Mouse (Mus musculus): ENCODE measurements around the gene Vps11. TPM values are rescaled to one million over a fixed set of nuclear protein-coding genes. Genes with fewer than 3 reads are reported as not detected.
A peak's percentile ranks its signal among the peaks of the same experiment; 100 is the strongest.
"Not testable (repeated sequence)": the region's sequence is repeated elsewhere in the genome, so short reads cannot be mapped to it uniquely, and the experiment has no call there.

Gene Vps11
- total RNA-seq, 1 experiment from 2014 or later, result 41.6 TPM

DNA sequence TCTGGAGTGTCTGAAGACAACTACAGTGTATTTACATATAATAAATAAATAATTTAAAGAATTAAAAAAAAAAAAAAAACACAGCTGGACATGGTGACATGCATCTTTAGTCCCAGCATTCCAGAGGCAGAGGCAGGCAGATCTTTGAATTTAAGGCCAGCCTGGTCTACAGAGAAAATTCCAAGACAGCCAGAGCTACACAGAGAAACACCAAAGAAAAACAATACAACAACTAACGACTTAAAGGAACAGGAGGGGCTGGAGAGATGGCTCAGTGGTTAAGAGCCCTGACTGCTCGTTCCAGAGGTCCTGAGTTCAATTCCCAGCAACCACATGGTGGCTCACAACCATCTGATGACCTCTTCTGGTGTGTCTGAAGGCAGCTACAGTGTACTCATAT lies 15.9 kb upstream of the Vps11 start:
- DNase-seq, result not testable (repeated sequence)

DNA sequence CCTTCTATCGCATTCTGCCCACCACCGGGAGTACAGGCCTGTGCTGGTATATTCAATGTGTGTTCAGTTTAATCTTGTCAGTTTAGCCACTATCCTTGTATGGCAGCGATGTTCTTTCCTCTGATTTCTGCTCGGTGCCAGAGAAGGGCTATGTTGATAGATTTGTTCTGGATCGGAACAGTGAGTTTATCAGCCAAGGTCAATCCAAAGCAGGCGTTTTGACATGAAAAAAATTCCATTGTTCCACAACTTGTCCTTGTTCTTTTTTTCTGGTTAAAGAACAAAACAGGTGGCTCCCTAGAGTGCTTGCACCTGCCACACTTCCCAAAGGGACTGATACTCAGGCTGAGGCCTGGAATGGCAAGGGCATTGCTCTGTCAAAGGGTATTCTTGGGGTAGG lies 14.7 kb upstream of the Vps11 start:
- no peak for DNase-seq

DNA sequence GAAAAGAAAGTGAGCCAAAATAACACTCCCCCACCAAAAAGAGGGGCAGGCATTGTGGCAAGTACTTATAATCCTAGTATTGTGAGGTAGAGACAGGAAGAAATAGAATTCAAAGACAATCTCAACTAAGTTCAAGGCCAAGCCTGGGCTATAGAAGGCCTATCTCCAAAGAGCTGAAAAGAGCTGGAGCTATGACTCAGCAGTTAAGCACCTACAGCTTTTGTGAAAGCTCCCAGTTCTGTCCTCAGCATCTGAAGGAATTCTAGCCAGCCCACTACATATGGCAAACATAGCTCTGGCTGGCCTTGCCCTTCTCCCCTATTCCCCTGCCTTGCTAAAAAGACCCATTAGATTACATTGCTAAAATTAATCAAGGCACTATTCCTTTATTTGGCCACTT lies 11.9 kb upstream of the Vps11 start:
- DNase-seq, result no peak

DNA sequence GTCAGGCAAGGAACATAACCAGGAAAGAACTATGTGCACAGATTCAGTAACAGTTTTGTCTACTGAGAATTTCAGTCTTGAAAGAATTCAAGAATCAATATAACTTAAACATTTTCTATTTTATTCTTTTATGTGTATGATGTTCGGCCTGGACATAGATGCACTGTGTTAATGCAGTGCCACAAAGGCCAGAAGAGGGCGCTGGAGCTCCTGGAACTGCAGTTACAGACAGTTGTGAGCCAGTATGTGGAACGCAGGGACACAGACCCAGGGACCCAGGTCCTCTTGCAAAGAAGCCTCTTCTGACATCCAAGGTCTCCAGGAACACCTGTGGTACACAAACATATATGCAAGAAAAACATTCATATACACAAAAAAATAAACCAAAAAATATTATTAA lies 3.0 kb upstream of the Vps11 start:
- DNase-seq, result peak; percentile 56

DNA sequence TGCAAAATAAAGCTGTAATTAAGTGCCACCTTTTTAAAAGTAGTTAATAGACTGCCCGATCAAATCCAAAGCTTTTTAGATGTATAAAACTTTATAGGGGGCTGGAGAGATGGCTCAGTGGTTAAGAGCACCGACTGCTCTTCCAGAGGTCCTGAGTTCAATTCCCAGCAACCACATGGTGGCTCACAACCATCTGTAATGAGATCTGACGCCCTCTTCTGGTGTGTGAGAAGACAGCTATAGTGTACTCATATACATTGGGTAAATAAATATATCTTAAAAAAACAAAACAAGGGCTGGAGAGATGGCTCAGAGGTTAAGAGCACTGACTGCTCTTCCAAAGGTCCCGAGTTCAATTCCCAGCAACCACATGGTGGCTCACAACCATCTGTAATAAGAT lies 461 bp upstream of the Vps11 start:
- DNase-seq, result not testable (repeated sequence)

DNA sequence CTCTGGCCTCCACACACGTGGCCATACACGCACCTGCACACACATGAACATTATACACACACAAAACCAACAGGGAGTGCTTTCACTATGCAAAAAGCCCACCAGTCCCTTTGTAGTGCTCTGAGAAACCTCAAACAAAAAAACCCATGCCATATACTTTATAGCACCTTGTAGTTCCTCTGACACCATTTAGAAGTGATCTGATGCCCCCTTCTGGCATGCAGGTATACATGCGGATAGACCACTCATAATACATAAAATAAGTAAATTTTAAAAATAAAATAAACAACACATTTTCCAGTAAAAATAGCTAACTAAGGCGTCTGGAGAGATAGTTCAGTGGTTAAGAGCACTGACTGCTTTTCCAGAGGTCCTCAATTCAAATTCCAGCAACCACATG lies 4.3 kb downstream of the Vps11 start:
- peak; percentile 42 for DNase-seq

DNA sequence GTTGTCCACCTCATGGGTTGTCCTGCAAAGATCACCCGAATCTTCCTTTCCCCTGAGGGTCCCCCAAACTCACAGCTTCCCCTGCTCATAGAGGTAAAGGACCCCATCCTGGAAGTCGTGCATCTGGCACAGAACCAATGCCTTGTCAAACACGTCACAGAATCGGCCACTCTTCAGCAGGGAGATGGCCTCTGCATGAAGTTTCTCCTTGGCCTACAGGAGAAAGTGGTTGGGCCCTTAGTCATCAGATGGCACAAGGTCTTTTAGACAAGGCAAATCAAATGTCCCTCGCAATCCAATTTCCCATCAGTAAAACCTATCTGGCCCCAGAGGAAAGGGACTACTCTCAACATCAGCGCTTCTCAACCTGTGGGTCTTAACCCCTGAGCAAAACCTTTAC lies 8.3 kb downstream of the Vps11 start:
- peak; percentile 59 for DNase-seq

DNA sequence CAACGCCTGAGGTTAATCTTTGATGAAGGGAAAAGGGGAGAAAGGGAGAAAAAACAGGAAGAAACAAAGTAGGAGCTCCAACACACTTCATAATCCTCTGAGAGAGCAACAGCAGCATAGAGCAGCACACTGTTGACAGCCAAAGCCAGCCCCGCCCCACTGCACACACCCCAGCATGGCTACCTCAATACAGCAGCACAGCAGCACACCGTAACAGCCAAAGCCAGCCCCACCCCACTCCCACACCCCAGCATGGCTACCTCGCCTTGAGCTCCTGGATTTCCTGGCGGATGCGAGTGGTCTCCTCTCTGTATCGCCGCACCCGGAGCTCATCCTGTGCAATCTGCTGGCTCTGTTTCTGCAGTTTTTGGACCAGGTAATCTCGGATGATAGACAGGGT lies 9.1 kb downstream of the Vps11 start:
- no peak for DNase-seq

DNA sequence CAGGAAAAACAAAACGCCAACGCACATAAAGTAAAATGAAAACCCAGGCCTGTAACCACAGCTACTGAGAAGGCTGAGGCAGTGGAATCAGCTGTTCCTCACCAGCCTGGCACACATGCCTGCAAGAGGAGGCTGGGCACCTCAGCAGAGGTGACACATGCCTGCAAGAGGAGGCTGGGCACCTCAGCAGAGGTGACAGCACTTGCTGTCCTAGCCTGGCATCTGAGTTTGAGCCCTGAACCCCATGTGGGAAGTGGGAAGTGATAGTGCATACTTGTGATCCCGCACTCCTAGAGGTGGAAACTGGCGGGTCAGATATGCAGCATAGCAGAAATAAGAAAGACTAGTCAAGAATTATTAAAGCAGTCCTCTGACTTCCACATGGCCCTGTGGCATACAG lies 10.1 kb downstream of the Vps11 start:
- DNase-seq, result no peak

DNA sequence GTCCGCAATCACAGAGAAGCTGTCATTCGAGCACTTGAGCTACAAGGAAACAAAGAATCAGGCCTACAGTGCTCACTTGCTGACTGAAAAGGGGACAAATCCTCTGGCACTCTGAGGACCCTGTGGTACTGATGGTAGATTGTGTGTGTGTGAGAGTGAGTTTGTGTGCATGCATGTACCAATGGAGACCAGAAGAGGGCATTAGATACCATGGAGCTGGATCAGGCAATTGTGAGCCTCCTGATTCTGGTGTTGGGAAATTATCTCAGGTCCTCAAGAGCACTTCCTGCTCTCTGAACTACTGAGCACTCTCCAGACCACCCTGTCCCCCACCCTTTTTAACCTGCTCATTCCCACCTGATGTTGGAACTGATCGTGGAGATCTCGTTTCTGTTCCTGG lies 12.9 kb downstream of the Vps11 start:
- no peak for DNase-seq

DNA sequence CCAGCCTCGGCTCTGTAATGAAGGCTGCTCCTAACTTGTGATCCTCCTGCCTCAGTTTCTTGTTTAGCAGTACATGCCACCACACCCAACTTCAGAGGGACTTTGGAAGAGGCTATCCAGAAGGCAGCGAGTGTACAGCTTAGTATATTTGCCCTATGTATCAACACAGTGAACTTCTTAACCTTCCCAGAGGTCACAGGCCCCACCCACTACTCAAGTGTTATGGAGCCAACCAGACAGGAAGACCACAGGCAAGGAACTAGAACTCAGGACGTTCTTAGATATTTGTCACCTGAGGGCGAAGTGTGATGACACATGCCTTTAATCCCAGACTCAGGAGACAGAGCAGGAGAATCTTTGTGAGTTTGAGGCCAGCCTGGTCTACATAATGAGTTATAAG lies 13.8 kb downstream of the Vps11 start:
- DNase-seq, result no peak

DNA sequence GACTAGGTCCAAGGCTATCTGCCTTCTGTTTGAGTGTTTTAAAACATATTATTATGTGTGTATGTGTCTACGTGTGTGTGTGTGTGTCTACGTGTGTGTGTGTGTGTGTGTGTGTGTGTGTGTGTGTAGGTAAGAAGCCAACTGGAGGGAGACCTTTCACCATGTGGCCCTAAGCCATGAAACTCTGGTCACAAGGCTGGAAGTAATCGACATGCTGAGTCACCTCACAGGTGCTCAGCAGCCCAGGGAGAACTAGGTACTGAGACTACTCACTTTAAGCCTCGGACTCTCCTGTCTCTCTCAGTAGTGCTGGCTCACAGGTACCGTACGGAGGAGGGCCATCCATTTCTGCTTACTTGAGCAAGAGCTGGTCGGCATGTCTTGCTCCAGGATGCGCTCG lies 14.3 kb downstream of the Vps11 start:
- no peak for DNase-seq

DNA sequence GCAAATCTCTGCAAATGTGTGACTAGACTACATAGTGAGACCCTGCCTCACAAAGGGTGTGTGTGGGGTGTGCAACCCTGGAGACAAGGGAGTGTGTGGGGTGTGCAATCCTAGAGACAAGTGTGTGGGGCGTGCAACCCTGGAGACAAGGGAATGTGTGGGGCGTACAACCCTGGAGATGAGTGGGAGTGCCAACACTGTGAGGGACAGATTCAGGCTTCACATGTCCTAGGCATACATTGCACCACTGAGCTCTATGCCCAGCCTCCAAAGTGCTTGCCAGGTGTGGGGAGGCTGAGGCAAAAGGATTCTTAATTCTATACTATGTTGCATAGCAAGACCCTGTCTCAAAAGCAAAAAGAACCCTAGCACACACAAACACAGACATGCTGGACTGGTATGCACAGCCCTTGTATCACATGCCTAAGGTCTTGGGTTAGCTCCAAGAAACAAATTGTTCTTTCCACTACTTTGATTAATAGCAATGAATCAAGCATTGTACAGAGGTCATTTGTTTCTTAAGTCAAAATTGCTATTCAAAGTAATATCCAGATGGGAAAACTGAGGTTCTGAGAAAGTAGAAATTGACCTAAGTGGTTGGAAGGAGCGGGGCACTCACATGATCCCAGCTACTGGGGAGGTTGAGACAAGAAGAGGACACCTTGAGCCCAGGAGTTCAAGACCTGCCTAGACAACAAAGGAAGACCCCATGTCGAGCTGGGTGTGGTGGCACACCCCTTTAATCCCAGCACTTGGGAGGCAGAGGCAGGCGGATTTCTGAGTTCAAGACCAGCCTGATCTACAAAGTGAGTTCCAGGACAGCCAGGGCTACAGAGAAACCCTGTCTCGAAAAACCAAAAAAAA lies 15.7 kb downstream of the Vps11 start:
- no peak for DNase-seq

DNA sequence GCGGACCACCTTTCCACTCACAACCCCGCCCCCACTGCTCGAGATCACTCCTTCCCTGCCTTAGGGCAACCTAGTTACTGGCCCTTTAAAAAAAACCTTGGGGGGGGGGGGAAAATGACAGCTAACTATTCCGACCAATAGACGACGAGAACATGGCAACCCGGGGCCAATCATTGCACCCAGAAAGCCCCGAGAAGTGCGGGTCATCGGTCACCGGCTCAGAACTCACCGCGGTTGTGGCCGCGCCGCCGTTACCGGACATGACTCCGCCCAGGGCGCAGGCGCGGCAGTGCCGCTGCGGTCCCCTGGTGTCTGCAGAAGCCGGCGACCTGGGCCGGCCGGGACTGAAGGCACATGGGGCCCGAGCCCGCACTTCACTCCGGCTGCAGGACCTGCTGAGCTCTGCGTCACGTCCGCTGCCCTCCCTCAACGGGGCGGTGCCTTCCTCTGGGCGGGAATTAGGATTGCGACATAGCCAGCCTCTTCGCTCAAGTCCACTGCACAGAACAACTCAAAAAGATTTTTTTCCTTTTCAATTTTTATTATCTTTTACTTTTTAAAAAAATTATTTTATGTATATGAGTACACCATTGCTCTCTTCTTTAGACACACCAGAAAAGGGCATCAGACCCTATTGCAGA lies 17.6 kb downstream of the Vps11 start, which contains the start of gene Hmbs:
Hmbs (minus strand) TSS at position 448 of the 641 bp plus-strand sequence.
- peak; percentile 95 for DNase-seq

DNA sequence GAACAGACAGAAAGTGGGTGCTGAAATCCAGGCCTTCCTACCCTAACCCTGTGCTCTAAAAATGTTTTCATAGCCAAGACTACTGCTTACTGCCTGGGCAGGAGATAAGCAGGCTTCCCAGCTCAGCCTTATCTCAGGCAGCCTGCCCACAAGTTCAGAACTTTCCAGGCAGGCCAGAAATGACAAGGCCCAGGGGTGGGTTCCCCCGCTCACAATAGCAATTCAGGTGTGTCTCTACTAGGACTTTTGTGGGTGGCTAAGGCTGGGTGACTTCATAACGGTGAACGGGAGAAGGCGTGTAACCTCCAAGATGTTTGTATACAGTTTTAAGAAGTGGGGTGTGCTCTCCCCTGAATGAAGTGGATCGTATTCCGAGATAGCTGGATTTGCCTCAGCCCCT lies 18.2 kb downstream of the Vps11 start:
- peak; percentile 45 for DNase-seq

DNA sequence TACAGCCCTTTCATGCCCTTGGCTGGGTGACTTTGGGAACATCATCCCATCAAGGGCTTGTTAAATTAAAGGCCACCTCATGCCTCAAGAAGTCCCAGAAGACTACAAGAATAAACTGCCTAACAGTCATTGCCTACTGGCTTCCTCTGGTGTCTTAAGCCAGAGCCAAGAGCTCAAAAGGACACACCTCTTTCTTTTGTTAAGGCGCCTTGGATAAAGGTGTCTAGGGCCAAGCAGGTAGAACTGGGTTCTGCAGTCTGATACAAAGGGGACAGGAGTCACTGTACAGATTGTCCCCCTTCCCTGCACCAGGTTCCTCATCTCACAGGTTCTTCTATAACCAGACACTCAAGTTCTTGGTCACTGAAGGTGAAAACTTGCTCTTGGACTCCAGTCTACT lies 18.9 kb downstream of the Vps11 start:
- DNase-seq, result no peak

DNA sequence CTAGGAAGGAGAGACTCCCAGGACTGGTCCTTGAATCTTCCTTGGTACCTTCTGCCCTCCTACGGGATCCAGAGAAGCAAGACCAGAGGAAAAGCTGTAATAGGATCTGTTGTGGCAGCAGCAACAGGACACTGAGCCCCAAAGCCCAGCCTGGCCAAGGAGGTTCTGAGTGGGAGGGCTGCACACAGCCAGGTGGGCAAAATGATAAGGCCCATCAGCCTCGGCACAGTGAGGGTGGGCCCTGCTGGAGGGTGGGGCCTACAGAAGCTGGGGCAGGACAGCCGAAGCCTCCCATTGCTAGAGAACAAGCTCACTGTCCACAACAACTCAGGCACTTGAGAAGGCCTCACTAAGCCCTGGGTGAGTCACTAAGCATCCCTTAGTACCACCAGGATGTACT lies 19.3 kb downstream of the Vps11 start:
- no peak for DNase-seq

DNA sequence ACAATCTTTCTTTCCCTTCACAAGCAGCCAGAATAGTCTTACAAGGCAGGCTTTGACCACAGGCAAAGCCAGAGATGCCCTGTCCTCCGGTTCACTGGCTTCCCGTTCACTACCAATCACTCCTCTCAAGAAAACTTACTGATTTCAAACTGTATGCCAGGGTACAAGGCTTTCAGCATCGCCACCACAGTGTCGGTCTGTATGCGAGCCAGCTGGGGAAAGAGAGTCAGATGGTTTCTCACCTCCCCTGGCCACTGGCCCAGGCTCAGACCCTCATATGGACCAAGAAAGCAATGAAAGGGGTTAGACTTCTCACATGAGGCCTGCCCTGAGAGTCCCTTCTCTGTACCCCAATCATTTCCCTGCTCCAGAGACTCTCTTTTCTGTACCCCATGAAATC lies 20.0 kb downstream of the Vps11 start:
- DNase-seq, result no peak

DNA sequence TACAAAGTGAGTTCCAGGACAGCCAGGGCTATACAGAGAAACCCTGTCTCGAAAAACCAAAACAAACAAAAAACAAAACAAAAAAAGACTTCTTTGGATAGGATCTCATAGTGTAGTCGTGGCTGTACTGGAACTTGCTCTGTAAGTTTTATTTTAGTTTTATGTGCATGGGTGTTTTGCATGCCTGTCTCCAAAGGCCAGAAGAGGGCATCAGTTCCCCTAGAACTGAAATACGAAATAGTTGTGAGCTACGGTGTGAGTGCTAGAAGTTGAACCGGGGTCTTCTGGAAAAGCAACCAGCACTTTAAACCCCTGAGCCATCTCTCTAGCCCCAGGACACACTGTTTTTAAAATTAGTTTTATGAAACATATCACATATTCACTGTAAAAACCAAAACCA lies 22.9 kb downstream of the Vps11 start:
- no peak for DNase-seq

DNA sequence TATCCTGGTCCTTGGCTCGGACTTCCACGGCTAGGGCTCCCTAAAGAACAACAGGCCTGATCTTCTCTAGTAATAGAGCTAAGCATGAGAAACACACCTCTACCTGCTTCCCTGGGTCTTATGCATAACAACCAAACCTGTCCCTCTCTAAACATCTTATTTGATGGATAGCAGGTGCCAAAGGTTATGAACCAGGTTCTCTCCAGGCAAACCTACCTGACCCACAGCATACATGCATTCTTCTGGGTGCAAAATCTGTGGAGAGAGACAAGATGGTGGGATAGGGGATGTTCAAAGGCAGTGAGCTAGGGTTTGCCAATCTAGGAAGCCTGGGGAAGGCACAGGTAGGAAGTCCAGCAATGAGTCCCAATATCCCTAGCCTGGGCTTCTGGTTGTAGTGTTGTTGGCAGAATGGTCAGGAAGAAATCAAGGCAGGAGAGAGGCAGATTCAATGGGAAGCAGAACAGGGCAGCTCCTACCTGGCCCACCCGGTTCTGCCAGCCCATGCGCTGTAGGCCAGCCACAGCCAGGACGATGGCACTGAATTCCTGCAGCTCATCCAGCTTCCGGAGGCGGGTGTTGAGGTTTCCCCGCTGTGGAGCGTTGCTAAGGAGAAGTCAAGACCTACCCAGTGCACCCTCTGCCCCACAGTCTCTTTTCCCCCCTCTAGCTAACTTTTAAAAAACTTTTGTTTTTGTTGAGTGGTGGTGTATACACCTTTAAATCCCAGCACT lies 23.9 kb downstream of the Vps11 start:
- DNase-seq, result no peak

DNA sequence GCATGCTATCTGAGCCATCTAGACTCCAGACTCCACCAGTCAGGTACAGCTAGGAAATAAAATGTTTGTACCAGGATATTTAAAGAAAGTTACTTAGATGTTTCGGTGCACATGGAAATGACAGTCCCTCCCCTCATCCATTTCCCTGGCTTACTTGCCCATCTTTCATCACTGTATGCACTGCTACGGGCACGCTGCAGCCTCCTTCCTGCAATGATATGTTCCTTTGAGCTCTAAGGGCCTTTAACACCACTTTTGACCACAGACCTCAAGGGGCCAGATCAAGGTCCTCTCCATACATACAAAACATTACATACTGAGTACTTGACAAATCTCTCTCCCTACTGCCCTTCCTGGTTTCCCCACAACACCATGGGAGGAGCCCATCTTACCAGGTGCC lies 24.5 kb downstream of the Vps11 start:
- DNase-seq, result no peak

DNA sequence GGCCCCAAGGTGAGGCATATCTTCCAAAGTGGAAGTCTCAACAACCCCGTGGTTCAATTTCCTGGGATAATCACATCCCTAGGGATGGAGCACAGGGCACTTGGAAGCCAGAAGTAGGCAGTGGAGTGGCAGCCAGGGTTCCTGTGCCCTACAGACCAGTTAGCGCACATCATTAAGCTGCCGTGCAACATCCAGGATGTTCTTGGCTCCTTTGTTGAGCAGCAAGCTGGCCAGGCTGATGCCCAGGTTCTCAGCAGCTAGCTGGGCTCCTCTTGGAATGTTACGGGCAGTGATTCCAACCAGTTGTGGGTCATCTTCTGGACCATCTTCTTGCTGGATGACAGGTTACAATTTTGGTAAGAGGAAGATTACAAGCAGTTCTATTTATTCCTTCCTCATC lies 25.0 kb downstream of the Vps11 start:
- not testable (repeated sequence) for DNase-seq

DNA sequence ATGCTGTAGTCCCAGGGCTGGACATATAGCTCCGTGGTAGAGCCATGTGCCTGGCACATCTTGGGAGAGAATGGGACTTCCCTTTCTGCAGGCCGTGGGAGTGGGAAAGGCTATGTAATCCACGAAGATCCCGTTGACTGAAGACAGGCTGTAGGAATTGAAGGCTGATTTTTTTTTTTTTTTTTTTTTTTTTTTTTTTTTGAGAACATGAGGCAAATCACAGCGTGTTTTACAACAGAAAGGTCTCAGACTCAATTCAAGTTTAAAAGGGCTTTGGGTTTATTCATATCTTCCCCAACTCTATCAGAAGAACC lies 25.4 kb downstream of the Vps11 start:
- DNase-seq, result no peak

All from adrenal gland, postnatal 14 days (tissue).